Mouse (Mus musculus) hindlimb bud, embryonic 11.5 days (tissue): ENCODE data around the gene Zfp60.

Source experiments
- DNase-seq: peaks from one replicate; pipeline ENCODE4 v3.0.0-alpha.2; 2012; ENCODE audit warnings: low read depth, low spot score; ENCODE audit errors: extremely low spot score

Zfp60 gene

GRCm38 (mm10) chr7:27731281-27731883 is at the start of gene Zfp60:
TSS of gene Zfp60 (plus strand) at chr7:27731389.
- DNase-seq, result peak; percentile 56

GRCm38 (mm10) chr7:27683218-27683617 is 48.0 kb upstream of the Zfp60 start:
- DNase-seq, result no peak

GRCm38 (mm10) chr7:27685220-27685619 is 46.0 kb upstream of the Zfp60 start:
- no peak for DNase-seq

- DNase-seq, result no peak
Observed at GRCm38 (mm10) chr7:27685681-27686080, 45.5 kb upstream of the Zfp60 start.

- DNase-seq, result no peak
Observed at GRCm38 (mm10) chr7:27687043-27687442, 44.1 kb upstream of the Zfp60 start.

- DNase-seq, result no peak
Observed at GRCm38 (mm10) chr7:27687836-27688235, 43.4 kb upstream of the Zfp60 start.

GRCm38 (mm10) chr7:27688246-27688788 is 42.9 kb upstream of the Zfp60 start:
- DNase-seq, result no peak

- DNase-seq, result peak; percentile 92
Observed at GRCm38 (mm10) chr7:27688815-27689612, 42.2 kb upstream of the Zfp60 start, which contains the start of gene Zfp607b. TSS of gene Zfp607b (plus strand) at chr7:27689340.

- DNase-seq, result no peak
Observed at GRCm38 (mm10) chr7:27691076-27691475, 40.1 kb upstream of the Zfp60 start.

- no peak for DNase-seq
Observed at GRCm38 (mm10) chr7:27696711-27697110, 34.5 kb upstream of the Zfp60 start.

- DNase-seq, result no peak
Observed at GRCm38 (mm10) chr7:27710402-27710801, 20.8 kb upstream of the Zfp60 start.

GRCm38 (mm10) chr7:27721951-27722350 is 9.2 kb upstream of the Zfp60 start:
- no peak for DNase-seq

GRCm38 (mm10) chr7:27725566-27726538 is 5.3 kb upstream of the Zfp60 start:
- peak; percentile 44 for DNase-seq

GRCm38 (mm10) chr7:27727471-27727870 is 3.7 kb upstream of the Zfp60 start:
- no peak for DNase-seq

GRCm38 (mm10) chr7:27731946-27732345 is 757 bp downstream of the Zfp60 start:
- DNase-seq, result no peak

- DNase-seq, result no peak
Observed at GRCm38 (mm10) chr7:27732508-27732907, 1.3 kb downstream of the Zfp60 start.

- no peak for DNase-seq
Observed at GRCm38 (mm10) chr7:27735457-27735856, 4.3 kb downstream of the Zfp60 start.

GRCm38 (mm10) chr7:27756351-27757047 is 25.3 kb downstream of the Zfp60 start:
- DNase-seq, result no peak

GRCm38 (mm10) chr7:27757048-27757375 is 25.8 kb downstream of the Zfp60 start:
- DNase-seq, result no peak

- DNase-seq, result no peak
Observed at GRCm38 (mm10) chr7:27765176-27765886, 34.1 kb downstream of the Zfp60 start.
